Mouse (Mus musculus) lung, postnatal 0 days (tissue): ENCODE data around the gene Snta1.

Source experiments
- CTCF ChIP-seq: IDR thresholded peaks from 2 replicates; pipeline ENCODE4 v1.5.1; 2016; ENCODE audit warnings: antibody characterized with exemption, mild to moderate bottlenecking
- EP300 ChIP-seq: IDR thresholded peaks from 2 replicates; pipeline ENCODE4 v1.6.1; 2016; ENCODE audit warnings: antibody characterized with exemption, mild to moderate bottlenecking, control low read depth

DNA sequence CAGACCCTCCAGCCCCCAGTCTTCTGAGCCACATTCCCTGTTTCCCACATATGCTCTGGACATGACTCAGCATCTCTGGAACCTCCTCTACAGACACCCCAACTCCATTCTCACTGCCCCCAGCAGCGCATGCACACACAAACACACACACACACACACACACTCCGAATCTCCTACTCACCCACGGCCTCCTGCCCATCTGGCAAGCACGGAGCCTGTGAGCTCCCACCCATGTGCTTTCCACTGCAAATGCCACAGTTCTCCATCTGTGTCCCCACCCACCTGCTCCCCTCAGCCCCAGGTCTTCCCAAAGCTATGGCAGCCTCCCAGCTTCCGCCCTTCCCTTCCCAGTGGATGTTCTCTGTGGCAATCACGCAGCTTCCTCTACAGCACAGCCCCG is 28.8 kb downstream of the Snta1 start:
- TF ChIP-seq EP300 (no peak), CTCF (no peak)
